Mouse (Mus musculus) lung, adult 2 months (tissue): ENCODE results near the gene Ppy.

ENCODE experiments used
- CTCF ChIP-seq: fragments of 200-500 bp; IDR thresholded peaks from 2 replicates; pipeline ENCODE4 v1.5.1; 2011; ENCODE audit warnings: mild to moderate bottlenecking, low read length, control low read depth; ENCODE audit not compliant: insufficient read depth
- POLR2A ChIP-seq: fragments of 200-500 bp; IDR thresholded peaks from 2 replicates; pipeline ENCODE4 v1.6.1; 2011; ENCODE audit warnings: low read depth, mild to moderate bottlenecking, control low read depth, low read length, borderline replicate concordance; ENCODE audit errors: extremely low read depth

- TF ChIP-seq CTCF = no peak
- TF ChIP-seq POLR2A = no peak
Observed at GRCm38 (mm10) chr11:102070426-102070825, 30.7 kb downstream of the Ppy start.
